Mouse (Mus musculus): Measurements from ENCODE around the gene Cpa2. TPM values are rescaled to one million over a fixed set of nuclear protein-coding genes. Genes with fewer than 3 reads are reported as not detected.

Cpa2 gene
- polyA plus RNA-seq, 1 experiment from 2014 or later, result 8.3 TPM

DNA sequence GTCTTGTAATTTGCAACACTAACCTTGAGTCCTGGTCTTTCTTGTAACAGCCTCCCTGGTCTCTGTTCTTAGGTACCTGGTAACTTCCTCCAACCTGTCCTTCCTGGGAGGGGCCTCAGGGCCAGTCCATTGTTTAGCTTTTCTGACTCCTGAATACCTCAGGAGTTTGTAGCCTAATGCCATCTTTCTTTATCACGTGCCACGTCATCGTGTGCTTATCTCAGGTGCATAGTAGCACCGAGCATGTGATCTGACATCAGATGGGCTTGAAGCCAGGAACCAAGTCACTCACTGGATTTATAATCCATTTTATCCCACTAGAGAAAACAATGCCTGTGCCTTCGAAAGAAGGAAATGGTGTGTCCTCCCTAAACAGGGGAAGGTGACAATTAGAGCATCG is 22.2 kb downstream of the Cpa2 start:
- H3K9ac ChIP-seq (ENCODE audit: low read depth, low read length), result no peak overlapping the region

DNA sequence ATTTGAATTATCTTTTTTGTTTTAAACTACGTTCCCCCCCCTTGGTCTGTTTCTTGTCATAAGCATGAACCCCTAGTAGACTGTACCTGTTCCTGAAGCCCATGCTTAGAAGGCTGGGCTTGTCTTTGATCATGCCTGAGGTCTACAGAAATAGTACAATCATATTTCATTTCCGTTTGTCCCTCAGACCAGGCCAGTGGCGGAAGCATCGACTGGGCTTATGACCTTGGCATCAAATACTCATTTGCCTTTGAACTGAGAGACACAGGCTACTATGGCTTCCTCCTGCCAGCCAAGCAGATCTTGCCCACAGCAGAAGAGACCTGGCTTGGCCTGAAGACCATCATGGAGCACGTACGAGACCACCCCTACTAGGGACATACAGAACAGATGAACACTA is 22.7 kb downstream of the Cpa2 start:
- H3K36me3 ChIP-seq (ENCODE audit: control insufficient read depth, insufficient read depth, low read length), result 0 out of 2 replicates have a peak, but pooled peaks cover 2% of the 10 kb centered on the region
- H3K4me2 ChIP-seq, result no peak overlapping the region
- no peak overlapping the region for H3K4me3 ChIP-seq (ENCODE audit: low read depth, low read length)
- H3K27ac ChIP-seq (ENCODE audit: low read depth, low read length), result no peak overlapping the region
- no peak for ATAC-seq (replicated peaks; ENCODE audit: insufficient number of reproducible peaks, low FRiP score, low TSS enrichment)
- no peaks in the 10 kb centered on the region for H3K9me3 ChIP-seq (replicated peaks; ENCODE audit: control insufficient read depth, low read length)
- no peak overlapping the region for H3K9ac ChIP-seq (ENCODE audit: low read depth, low read length)
- no peaks in the 10 kb centered on the region for H3K27me3 ChIP-seq (ENCODE audit: control insufficient read depth, insufficient read depth, low read length)
- 88% methylated on average over 6 of the region's 6 CpGs for WGBS (ENCODE audit: insufficient replicate concordance)
- no peaks in the 10 kb centered on the region for H3K4me1 ChIP-seq (ENCODE audit: control insufficient read depth, insufficient read depth, low read length)

More for the DNA sequence above, 22.2 kb downstream of the Cpa2 start:
- no peak overlapping the region for H3K27ac ChIP-seq (ENCODE audit: low read depth, low read length)
- H3K4me3 ChIP-seq (ENCODE audit: low read depth, low read length), result no peak overlapping the region
- 75% methylated on average over 6 of the region's 6 CpGs for WGBS (ENCODE audit: insufficient replicate concordance)
- H3K4me1 ChIP-seq (ENCODE audit: control insufficient read depth, insufficient read depth, low read length), result no peaks in the 10 kb centered on the region
- H3K4me2 ChIP-seq, result no peak overlapping the region
- H3K36me3 ChIP-seq (ENCODE audit: control insufficient read depth, insufficient read depth, low read length), result 0 out of 2 replicates have a peak, but pooled peaks cover 2% of the 10 kb centered on the region
- no peaks in the 10 kb centered on the region for H3K9me3 ChIP-seq (replicated peaks; ENCODE audit: control insufficient read depth, low read length)
- H3K27me3 ChIP-seq (ENCODE audit: control insufficient read depth, insufficient read depth, low read length), result no peaks in the 10 kb centered on the region
- no peak for ATAC-seq (replicated peaks; ENCODE audit: insufficient number of reproducible peaks, low FRiP score, low TSS enrichment)

DNA sequence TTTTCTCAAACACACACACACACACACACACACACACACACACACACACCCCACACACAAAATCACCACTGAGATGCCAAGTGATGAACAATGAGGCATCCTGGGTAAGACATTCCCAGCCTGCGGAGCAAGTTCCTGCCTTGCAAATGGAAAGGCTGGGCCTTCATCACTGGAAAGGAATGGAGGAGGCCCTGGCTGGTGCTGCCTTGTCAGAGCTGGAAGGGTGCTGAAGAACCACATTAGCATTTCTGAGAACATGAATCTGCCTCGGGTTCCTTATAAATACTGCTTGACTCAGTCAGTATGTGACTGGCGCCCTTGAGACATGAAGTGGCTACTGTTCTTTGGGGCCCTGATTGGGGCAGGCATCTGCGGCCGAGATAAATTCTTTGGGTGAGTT is 26.7 kb downstream of the Cpa2 start, which contains the start of gene Cpa4:
Cpa4 (plus strand) TSS at position 301 of the 400 bp plus-strand sequence.
- Histone ChIP-seq H3K4me3 (ENCODE audit: low read depth, low read length) (no peak within 1 kb of the TSS), H3K4me2 (no peak within 1 kb of the TSS), H3K27ac (ENCODE audit: low read depth, low read length) (no peak within 1 kb of the TSS), H3K36me3 (ENCODE audit: control insufficient read depth, insufficient read depth, low read length) (0 out of 2 replicates have a peak, but pooled peaks cover 2% of the 10 kb centered on the region), H3K4me1 (ENCODE audit: control insufficient read depth, insufficient read depth, low read length) (peaks cover 19% of the 10 kb centered on the region), H3K27me3 (ENCODE audit: control insufficient read depth, insufficient read depth, low read length) (no peaks in the 10 kb centered on the region), H3K9ac (ENCODE audit: low read depth, low read length) (no peak within 1 kb of the TSS), H3K9me3 (replicated peaks; ENCODE audit: control insufficient read depth, low read length) (no peaks in the 10 kb centered on the region)
- ATAC-seq (replicated peaks; ENCODE audit: insufficient number of reproducible peaks, low FRiP score, low TSS enrichment), result no peak
- whole genome bisulfite sequencing (ENCODE audit: insufficient replicate concordance), result 65% methylated on average over 5 of the region's 5 CpGs

DNA sequence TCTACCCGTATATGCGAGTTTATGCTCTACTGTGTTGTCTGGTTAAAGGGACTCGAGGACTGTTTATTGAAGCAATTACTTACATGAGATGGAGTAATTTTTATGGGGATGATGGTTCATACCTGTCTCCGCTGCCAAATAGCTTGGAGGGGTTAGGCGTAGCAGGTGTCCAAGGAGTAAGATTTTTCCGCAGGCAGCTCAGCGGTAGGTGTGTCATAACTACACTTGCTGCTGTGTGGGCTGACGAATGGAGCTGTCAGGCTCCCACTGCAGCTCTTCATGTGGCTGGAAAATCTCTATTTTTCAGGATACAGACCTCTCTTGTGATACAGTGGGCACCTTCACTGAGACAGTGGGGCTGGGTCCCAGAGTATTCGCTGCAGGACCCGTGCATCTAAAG is 27.9 kb downstream of the Cpa2 start:
- no peak overlapping the region for H3K9ac ChIP-seq (ENCODE audit: low read depth, low read length)
- no peak for ATAC-seq (replicated peaks; ENCODE audit: insufficient number of reproducible peaks, low FRiP score, low TSS enrichment)
- no peak overlapping the region for H3K4me2 ChIP-seq
- H3K27ac ChIP-seq (ENCODE audit: low read depth, low read length), result no peak overlapping the region
- peaks cover 24% of the 10 kb centered on the region for H3K4me1 ChIP-seq (ENCODE audit: control insufficient read depth, insufficient read depth, low read length)
- H3K36me3 ChIP-seq (ENCODE audit: control insufficient read depth, insufficient read depth, low read length), result no peaks in the 10 kb centered on the region
- H3K9me3 ChIP-seq (replicated peaks; ENCODE audit: control insufficient read depth, low read length), result no peaks in the 10 kb centered on the region
- no peaks in the 10 kb centered on the region for H3K27me3 ChIP-seq (ENCODE audit: control insufficient read depth, insufficient read depth, low read length)
- no peak overlapping the region for H3K4me3 ChIP-seq (ENCODE audit: low read depth, low read length)
- WGBS (ENCODE audit: insufficient replicate concordance), result 83% methylated on average over 10 of the region's 10 CpGs

DNA sequence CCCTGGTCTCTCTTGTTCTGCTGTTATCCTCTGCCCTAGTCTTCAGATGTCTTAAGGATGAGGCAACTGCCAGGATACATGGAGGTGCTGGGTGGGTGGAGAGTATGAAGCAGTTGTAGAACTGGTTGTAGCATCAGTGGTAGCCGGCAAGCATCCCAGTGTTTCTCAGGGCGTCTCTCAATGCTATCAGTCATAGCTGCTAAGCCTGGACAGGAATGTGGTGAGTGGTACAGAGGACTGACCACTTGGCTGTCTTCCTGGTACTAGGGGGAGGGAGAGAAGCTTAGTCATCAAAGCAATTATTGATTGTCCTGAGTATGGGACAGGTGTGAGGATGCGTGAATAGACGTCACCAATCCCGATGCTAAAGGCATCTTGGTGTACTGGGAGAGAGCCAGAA is 28.6 kb downstream of the Cpa2 start:
- no peak overlapping the region for H3K4me3 ChIP-seq (ENCODE audit: low read depth, low read length)
- no peaks in the 10 kb centered on the region for H3K27me3 ChIP-seq (ENCODE audit: control insufficient read depth, insufficient read depth, low read length)
- no peak overlapping the region for H3K9ac ChIP-seq (ENCODE audit: low read depth, low read length)
- H3K4me1 ChIP-seq (ENCODE audit: control insufficient read depth, insufficient read depth, low read length), result peaks cover 30% of the 10 kb centered on the region
- no peak for ATAC-seq (replicated peaks; ENCODE audit: insufficient number of reproducible peaks, low FRiP score, low TSS enrichment)
- H3K4me2 ChIP-seq, result no peak overlapping the region
- no peak overlapping the region for H3K27ac ChIP-seq (ENCODE audit: low read depth, low read length)
- H3K9me3 ChIP-seq (replicated peaks; ENCODE audit: control insufficient read depth, low read length), result no peaks in the 10 kb centered on the region
- WGBS (ENCODE audit: insufficient replicate concordance), result 52% methylated on average over 5 of the region's 5 CpGs
- no peaks in the 10 kb centered on the region for H3K36me3 ChIP-seq (ENCODE audit: control insufficient read depth, insufficient read depth, low read length)

DNA sequence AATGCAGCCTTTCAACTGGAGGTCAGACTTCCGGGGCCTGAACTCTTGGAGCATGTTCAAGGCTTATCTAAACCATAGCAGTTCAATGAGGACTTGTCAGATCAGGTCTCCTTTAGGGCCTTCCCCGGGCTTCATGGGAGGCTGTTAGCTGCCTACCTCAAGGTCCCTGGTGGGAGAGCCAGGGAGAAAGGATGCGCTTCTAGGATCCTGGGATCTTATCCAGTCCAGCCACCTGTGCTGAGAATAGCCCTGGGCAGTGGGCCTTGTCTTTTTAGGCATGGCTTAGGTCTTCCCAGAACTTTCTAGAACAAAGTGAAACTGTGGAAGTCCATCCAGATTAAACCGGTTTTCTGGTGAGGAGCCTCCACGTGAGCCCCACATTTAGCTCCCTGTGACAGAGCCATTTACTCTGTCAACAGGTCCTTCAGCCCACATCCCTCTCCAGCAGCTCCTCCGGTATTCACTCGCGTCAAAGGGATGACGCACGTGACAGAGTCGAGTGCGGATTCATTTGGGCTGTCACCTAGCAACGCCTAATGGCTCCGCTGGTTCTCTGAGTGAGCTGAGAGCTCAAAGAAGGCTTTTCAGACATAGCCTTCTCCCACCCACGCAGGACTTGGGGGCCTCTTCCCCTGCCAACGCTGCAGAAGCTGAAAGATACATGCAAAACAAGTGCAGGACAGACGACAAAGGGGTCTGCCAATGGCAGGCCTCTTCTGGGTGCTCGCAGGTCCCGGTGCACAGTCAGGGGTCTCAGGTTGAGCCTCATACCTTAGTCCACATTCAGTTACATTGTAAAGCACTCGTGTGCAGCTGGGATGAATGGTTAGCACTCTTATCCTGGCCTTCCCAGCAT is 31.3 kb downstream of the Cpa2 start:
- Histone ChIP-seq H3K9ac (ENCODE audit: low read depth, low read length) (no peak overlapping the region), H3K4me1 (ENCODE audit: control insufficient read depth, insufficient read depth, low read length) (peaks cover 30% of the 10 kb centered on the region), H3K4me3 (ENCODE audit: low read depth, low read length) (no peak overlapping the region), H3K27ac (ENCODE audit: low read depth, low read length) (peak overlapping the region; percentile 65), H3K36me3 (ENCODE audit: control insufficient read depth, insufficient read depth, low read length) (no peaks in the 10 kb centered on the region), H3K4me2 (no peak overlapping the region), H3K27me3 (ENCODE audit: control insufficient read depth, insufficient read depth, low read length) (no peaks in the 10 kb centered on the region), H3K9me3 (replicated peaks; ENCODE audit: control insufficient read depth, low read length) (no peaks in the 10 kb centered on the region)
- peak; percentile 69; the same call in 1 of the 2 replicates for ATAC-seq (replicated peaks; ENCODE audit: insufficient number of reproducible peaks, low FRiP score, low TSS enrichment)
- 44% methylated on average over 20 of the region's 20 CpGs for WGBS (ENCODE audit: insufficient replicate concordance)

DNA sequence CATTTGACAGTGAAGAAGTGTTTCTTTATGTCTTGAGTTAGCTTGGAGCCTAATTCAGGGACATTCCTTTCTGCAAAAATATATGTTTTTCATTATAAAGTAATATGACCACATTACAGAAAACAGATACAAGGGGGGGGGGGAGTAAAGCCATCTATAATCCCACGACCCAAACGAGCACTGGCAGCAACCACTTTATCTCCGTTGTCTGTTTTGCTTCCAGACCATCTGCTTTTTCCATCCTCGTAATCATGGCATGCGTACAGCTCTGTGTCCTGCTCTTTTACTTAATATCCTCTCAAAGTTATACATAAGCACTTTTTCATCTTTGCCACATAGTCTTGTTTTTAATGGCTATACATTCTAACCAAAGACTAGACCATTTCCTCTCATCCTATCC is 32.0 kb downstream of the Cpa2 start:
- Histone ChIP-seq H3K9me3 (replicated peaks; ENCODE audit: control insufficient read depth, low read length) (no peaks in the 10 kb centered on the region), H3K27ac (ENCODE audit: low read depth, low read length) (peak overlapping the region; percentile 65), H3K4me1 (ENCODE audit: control insufficient read depth, insufficient read depth, low read length) (peaks cover 30% of the 10 kb centered on the region), H3K27me3 (ENCODE audit: control insufficient read depth, insufficient read depth, low read length) (no peaks in the 10 kb centered on the region), H3K4me3 (ENCODE audit: low read depth, low read length) (no peak overlapping the region), H3K9ac (ENCODE audit: low read depth, low read length) (no peak overlapping the region), H3K4me2 (no peak overlapping the region), H3K36me3 (ENCODE audit: control insufficient read depth, insufficient read depth, low read length) (no peaks in the 10 kb centered on the region)
- 55% methylated on average over 5 of the region's 5 CpGs for WGBS (ENCODE audit: insufficient replicate concordance)
- no peak for ATAC-seq (replicated peaks; ENCODE audit: insufficient number of reproducible peaks, low FRiP score, low TSS enrichment)

DNA sequence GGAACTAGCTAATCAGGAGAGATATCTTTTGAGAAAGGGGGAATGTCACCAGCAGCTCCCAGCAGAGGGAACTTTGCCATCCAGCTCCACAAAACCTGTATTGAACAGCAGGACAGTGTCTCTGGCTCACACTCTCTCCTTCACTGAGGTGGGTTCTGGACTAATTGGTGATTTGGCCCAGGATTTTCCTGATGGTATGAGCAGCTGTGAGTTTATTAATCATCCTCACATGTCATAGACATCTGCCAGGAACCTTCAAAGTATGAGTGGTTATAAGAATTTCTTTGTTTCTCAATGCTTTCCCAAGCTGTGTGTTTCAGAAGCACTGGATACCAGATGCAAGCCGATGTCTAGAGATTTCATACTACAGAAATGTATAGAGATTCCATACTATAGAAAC is 33.6 kb downstream of the Cpa2 start:
- Histone ChIP-seq H3K27ac (ENCODE audit: low read depth, low read length) (no peak overlapping the region), H3K27me3 (ENCODE audit: control insufficient read depth, insufficient read depth, low read length) (no peaks in the 10 kb centered on the region), H3K4me3 (ENCODE audit: low read depth, low read length) (no peak overlapping the region), H3K4me2 (no peak overlapping the region), H3K9me3 (replicated peaks; ENCODE audit: control insufficient read depth, low read length) (no peaks in the 10 kb centered on the region), H3K36me3 (ENCODE audit: control insufficient read depth, insufficient read depth, low read length) (no peaks in the 10 kb centered on the region), H3K4me1 (ENCODE audit: control insufficient read depth, insufficient read depth, low read length) (peaks cover 26% of the 10 kb centered on the region), H3K9ac (ENCODE audit: low read depth, low read length) (no peak overlapping the region)
- no peak for ATAC-seq (replicated peaks; ENCODE audit: insufficient number of reproducible peaks, low FRiP score, low TSS enrichment)
- WGBS (ENCODE audit: insufficient replicate concordance), result 91% methylated on average over 1 of the region's 1 CpGs
